Mouse (Mus musculus): Measurements from ENCODE around the gene Larp1b. TPM values are rescaled to one million over a fixed set of nuclear protein-coding genes. Genes with fewer than 3 reads are reported as not detected.

The Larp1b gene
- polyA plus RNA-seq, 1 experiment from 2014 or later = 10.7 TPM

GRCm38 (mm10) chr3:41010701-41011100, 61.1 kb downstream of the Larp1b start:
- DNase-seq (ENCODE audit: low spot score) = no peak

GRCm38 (mm10) chr3:41012451-41012850, 62.8 kb downstream of the Larp1b start:
- no peaks in the 10 kb centered on the region for H3K9me3 ChIP-seq (ENCODE audit: control insufficient read depth, low read length)
- no peak for DNase-seq (ENCODE audit: low spot score)
- no peak overlapping the region for H3K4me3 ChIP-seq (ENCODE audit: low read depth, low read length)
- H3K27ac ChIP-seq (replicated peaks) = no peak overlapping the region
- H3K4me1 ChIP-seq (replicated peaks; ENCODE audit: control insufficient read depth, insufficient read depth) = no peaks in the 10 kb centered on the region
- ATAC-seq (ENCODE audit: low FRiP score, low TSS enrichment) = no peak
- WGBS = 93% methylated on average over 7 of the region's 7 CpGs
- H3K36me3 ChIP-seq (ENCODE audit: control insufficient read depth, insufficient read depth, low read length) = no peaks in the 10 kb centered on the region
- H3K9ac ChIP-seq (ENCODE audit: low read length) = no peak overlapping the region
- TF ChIP-seq EP300 (optimal IDR thresholded peaks at IDR 0.05) = no peak
- H3K27me3 ChIP-seq (ENCODE audit: control insufficient read depth, insufficient read depth, low read length) = no peaks in the 10 kb centered on the region
- no peak overlapping the region for H3K4me2 ChIP-seq (replicated peaks; ENCODE audit: low read depth)

More at GRCm38 (mm10) chr3:41010701-41011100, 61.1 kb downstream of the Larp1b start:
- Histone ChIP-seq H3K4me2 (replicated peaks; ENCODE audit: low read depth) (no peak overlapping the region), H3K9ac (ENCODE audit: low read length) (no peak overlapping the region), H3K27ac (replicated peaks) (no peak overlapping the region), H3K36me3 (ENCODE audit: control insufficient read depth, insufficient read depth, low read length) (no peaks in the 10 kb centered on the region), H3K4me1 (replicated peaks; ENCODE audit: control insufficient read depth, insufficient read depth) (no peaks in the 10 kb centered on the region), H3K27me3 (ENCODE audit: control insufficient read depth, insufficient read depth, low read length) (no peaks in the 10 kb centered on the region), H3K4me3 (ENCODE audit: low read depth, low read length) (no peak overlapping the region), H3K9me3 (ENCODE audit: control insufficient read depth, low read length) (no peaks in the 10 kb centered on the region)
- TF ChIP-seq EP300 (optimal IDR thresholded peaks at IDR 0.05) (no peak), CTCF (IDR thresholded peaks at IDR 0.05; ENCODE audit: low read depth) (no peak)
- WGBS = 73% methylated on average over 6 of the region's 6 CpGs
- ATAC-seq (ENCODE audit: low FRiP score, low TSS enrichment) = no peak

GRCm38 (mm10) chr3:41014946-41015345, 65.3 kb downstream of the Larp1b start:
- H3K9me3 ChIP-seq (ENCODE audit: control insufficient read depth, low read length) = no peaks in the 10 kb centered on the region
- no peak overlapping the region for H3K4me2 ChIP-seq (replicated peaks; ENCODE audit: low read depth)
- DNase-seq (ENCODE audit: low spot score) = no peak
- TF ChIP-seq EP300 (optimal IDR thresholded peaks at IDR 0.05) = no peak
- TF ChIP-seq CTCF (IDR thresholded peaks at IDR 0.05; ENCODE audit: low read depth) = no peak
- no peak overlapping the region for H3K4me3 ChIP-seq (ENCODE audit: low read depth, low read length)
- no peaks in the 10 kb centered on the region for H3K36me3 ChIP-seq (ENCODE audit: control insufficient read depth, insufficient read depth, low read length)
- no peak for ATAC-seq (ENCODE audit: low FRiP score, low TSS enrichment)
- H3K9ac ChIP-seq (ENCODE audit: low read length) = no peak overlapping the region
- no peak overlapping the region for H3K27ac ChIP-seq (replicated peaks)
- no peaks in the 10 kb centered on the region for H3K27me3 ChIP-seq (ENCODE audit: control insufficient read depth, insufficient read depth, low read length)
- no peaks in the 10 kb centered on the region for H3K4me1 ChIP-seq (replicated peaks; ENCODE audit: control insufficient read depth, insufficient read depth)
- 52% methylated on average over 6 of the region's 6 CpGs for WGBS

GRCm38 (mm10) chr3:41018022-41018608, 68.5 kb downstream of the Larp1b start:
- no peak for ATAC-seq (ENCODE audit: low FRiP score, low TSS enrichment)
- TF ChIP-seq CTCF (IDR thresholded peaks at IDR 0.05; ENCODE audit: low read depth) (no peak), EP300 (optimal IDR thresholded peaks at IDR 0.05) (no peak)
- Histone ChIP-seq H3K9ac (ENCODE audit: low read length) (no peak overlapping the region), H3K36me3 (ENCODE audit: control insufficient read depth, insufficient read depth, low read length) (no peaks in the 10 kb centered on the region), H3K27me3 (ENCODE audit: control insufficient read depth, insufficient read depth, low read length) (no peaks in the 10 kb centered on the region), H3K9me3 (ENCODE audit: control insufficient read depth, low read length) (no peaks in the 10 kb centered on the region), H3K4me2 (replicated peaks; ENCODE audit: low read depth) (no peak overlapping the region), H3K4me3 (ENCODE audit: low read depth, low read length) (no peak overlapping the region), H3K4me1 (replicated peaks; ENCODE audit: control insufficient read depth, insufficient read depth) (no peaks in the 10 kb centered on the region), H3K27ac (replicated peaks) (no peak overlapping the region)
- WGBS = 44% methylated on average over 3 of the region's 3 CpGs
- DNase-seq (ENCODE audit: low spot score) = no peak

GRCm38 (mm10) chr3:41020687-41021086, 71.1 kb downstream of the Larp1b start:
- no peak overlapping the region for H3K9ac ChIP-seq (ENCODE audit: low read length)
- ATAC-seq (ENCODE audit: low FRiP score, low TSS enrichment) (no peak), DNase-seq (ENCODE audit: low spot score) (no peak)
- TF ChIP-seq CTCF (IDR thresholded peaks at IDR 0.05; ENCODE audit: low read depth) (no peak), EP300 (optimal IDR thresholded peaks at IDR 0.05) (no peak)
- H3K4me3 ChIP-seq (ENCODE audit: low read depth, low read length) = no peak overlapping the region
- H3K9me3 ChIP-seq (ENCODE audit: control insufficient read depth, low read length) = no peaks in the 10 kb centered on the region
- no peaks in the 10 kb centered on the region for H3K27me3 ChIP-seq (ENCODE audit: control insufficient read depth, insufficient read depth, low read length)
- whole genome bisulfite sequencing = 77% methylated on average over 7 of the region's 7 CpGs
- no peaks in the 10 kb centered on the region for H3K4me1 ChIP-seq (replicated peaks; ENCODE audit: control insufficient read depth, insufficient read depth)
- no peak overlapping the region for H3K27ac ChIP-seq (replicated peaks)
- no peak overlapping the region for H3K4me2 ChIP-seq (replicated peaks; ENCODE audit: low read depth)
- H3K36me3 ChIP-seq (ENCODE audit: control insufficient read depth, insufficient read depth, low read length) = no peaks in the 10 kb centered on the region

GRCm38 (mm10) chr3:41021980-41022379, 72.4 kb downstream of the Larp1b start:
- Histone ChIP-seq H3K27ac (replicated peaks) (no peak overlapping the region), H3K4me1 (replicated peaks; ENCODE audit: control insufficient read depth, insufficient read depth) (no peaks in the 10 kb centered on the region), H3K27me3 (ENCODE audit: control insufficient read depth, insufficient read depth, low read length) (no peaks in the 10 kb centered on the region), H3K36me3 (ENCODE audit: control insufficient read depth, insufficient read depth, low read length) (no peaks in the 10 kb centered on the region), H3K9ac (ENCODE audit: low read length) (no peak overlapping the region), H3K9me3 (ENCODE audit: control insufficient read depth, low read length) (no peaks in the 10 kb centered on the region), H3K4me3 (ENCODE audit: low read depth, low read length) (no peak overlapping the region), H3K4me2 (replicated peaks; ENCODE audit: low read depth) (no peak overlapping the region)
- no peak for ATAC-seq (ENCODE audit: low FRiP score, low TSS enrichment)
- no peak for DNase-seq (ENCODE audit: low spot score)
- WGBS = 50% methylated on average over 6 of the region's 6 CpGs
- no peak for TF ChIP-seq EP300 (optimal IDR thresholded peaks at IDR 0.05)
- no peak for TF ChIP-seq CTCF (IDR thresholded peaks at IDR 0.05; ENCODE audit: low read depth)
